Mouse (Mus musculus) neural tube, embryonic 12.5 days (tissue): ENCODE measurements at regions not wholly inside any gene's neighbourhood (a gene's known extent, or its start where the extent isn't known, plus 50 kb on each side); places are given as distances from the start of the nearest gene placed in this dataset.
A peak's percentile ranks its signal among the peaks of the same experiment; 100 is the strongest.

Experiments used
- ATAC-seq: fragments of 200-750 bp; cut with Nextera tagmentation; 2 replicates; pipeline ENCODE4 v1.8.0; 2017; ENCODE audit warnings: low read depth, mild to moderate bottlenecking, moderate TSS enrichment, moderate library complexity; ENCODE audit not compliant: low FRiP score
- H3K27ac ChIP-seq: fragments of 300-500 bp; sonication (generic); 2 replicates; pipeline ENCODE4 v1.5.1; 2016
- H3K27me3 ChIP-seq: fragments of 300-500 bp; sonication (generic); replicated peaks from 2 replicates; pipeline ENCODE4 v1.6.1; 2016; ENCODE audit warnings: mild to moderate bottlenecking
- H3K36me3 ChIP-seq: fragments of 300-500 bp; sonication (generic); 2 replicates; pipeline ENCODE4 v1.6.1; 2016; ENCODE audit warnings: mild to moderate bottlenecking
- H3K4me1 ChIP-seq: fragments of 300-500 bp; sonication (generic); 2 replicates; pipeline ENCODE4 v1.6.1; 2016
- H3K4me2 ChIP-seq: fragments of 300-500 bp; sonication (generic); replicated peaks from 2 replicates; pipeline ENCODE4 v1.6.1; 2016; ENCODE audit warnings: mild to moderate bottlenecking
- H3K4me3 ChIP-seq: fragments of 300-500 bp; sonication (generic); 2 replicates; pipeline ENCODE4 v1.5.1; 2016
- H3K9ac ChIP-seq: fragments of 300-500 bp; sonication (generic); 2 replicates; pipeline ENCODE4 v1.6.1; 2016; ENCODE audit warnings: mild to moderate bottlenecking
- H3K9me3 ChIP-seq: fragments of 300-500 bp; sonication (generic); 2 replicates; pipeline ENCODE4 v1.6.1; 2016; ENCODE audit warnings: mild to moderate bottlenecking
- WGBS: fragments of 180-500 bp; shearing (Covaris S2); methylation state at CpG from one replicate; pipeline ENCODE4 v1.1.7; 2016; 5-methylcytosine and 5-hydroxymethylcytosine counted together

GRCm38 (mm10) chr10:15592161-15592560 is 874.1 kb upstream of the Gje1 start:
- ATAC-seq: no peak; the same call in 1 of the 2 replicates
- H3K27me3 ChIP-seq: no peaks in the 10 kb centered on the region
- no peak overlapping the region for H3K27ac ChIP-seq
- no peak overlapping the region for H3K9ac ChIP-seq
- H3K4me3 ChIP-seq: no peak overlapping the region
- no peaks in the 10 kb centered on the region for H3K9me3 ChIP-seq
- H3K36me3 ChIP-seq: no peaks in the 10 kb centered on the region
- H3K4me1 ChIP-seq: no peaks in the 10 kb centered on the region
- H3K4me2 ChIP-seq: no peak overlapping the region

GRCm38 (mm10) chr10:15586081-15586480 is 868.1 kb upstream of the Gje1 start:
- no peak for ATAC-seq
- Histone ChIP-seq H3K4me1 (no peaks in the 10 kb centered on the region), H3K9me3 (no peaks in the 10 kb centered on the region), H3K27me3 (no peaks in the 10 kb centered on the region), H3K4me3 (no peak overlapping the region), H3K4me2 (no peak overlapping the region), H3K9ac (no peak overlapping the region), H3K36me3 (no peaks in the 10 kb centered on the region), H3K27ac (no peak overlapping the region)
- 74% methylated on average over 6 of the region's 6 CpGs for WGBS

- Histone ChIP-seq H3K4me2 (no peak overlapping the region), H3K9me3 (peaks cover 4% of the 10 kb centered on the region; the same call in 1 of the 2 replicates), H3K27me3 (no peaks in the 10 kb centered on the region), H3K4me3 (no peak overlapping the region), H3K36me3 (no peaks in the 10 kb centered on the region), H3K4me1 (no peaks in the 10 kb centered on the region), H3K9ac (no peak overlapping the region), H3K27ac (no peak overlapping the region)
- ATAC-seq: no peak
Observed at GRCm38 (mm10) chr10:15564119-15564518, 846.1 kb upstream of the Gje1 start.

- no peak overlapping the region for H3K27ac ChIP-seq
- no peaks in the 10 kb centered on the region for H3K36me3 ChIP-seq
- no peak overlapping the region for H3K9ac ChIP-seq
- no peaks in the 10 kb centered on the region; the same call in 1 of the 2 replicates for H3K9me3 ChIP-seq
- H3K4me2 ChIP-seq: no peak overlapping the region
- H3K27me3 ChIP-seq: no peaks in the 10 kb centered on the region
- H3K4me1 ChIP-seq: no peaks in the 10 kb centered on the region
- H3K4me3 ChIP-seq: no peak overlapping the region
- 51% methylated on average over 3 of the region's 3 CpGs for WGBS
- peak; percentile 29 for ATAC-seq
Observed at GRCm38 (mm10) chr10:15553407-15554064, 835.5 kb upstream of the Gje1 start.

- Histone ChIP-seq H3K4me3 (no peak overlapping the region), H3K27me3 (no peaks in the 10 kb centered on the region), H3K36me3 (no peaks in the 10 kb centered on the region), H3K9me3 (no peaks in the 10 kb centered on the region), H3K9ac (no peak overlapping the region), H3K4me1 (no peaks in the 10 kb centered on the region), H3K4me2 (no peak overlapping the region), H3K27ac (no peak overlapping the region)
- 55% methylated on average over 2 of the region's 2 CpGs for WGBS
- ATAC-seq: no peak
Observed at GRCm38 (mm10) chr10:15541797-15542350, 823.9 kb upstream of the Gje1 start.

DNA sequence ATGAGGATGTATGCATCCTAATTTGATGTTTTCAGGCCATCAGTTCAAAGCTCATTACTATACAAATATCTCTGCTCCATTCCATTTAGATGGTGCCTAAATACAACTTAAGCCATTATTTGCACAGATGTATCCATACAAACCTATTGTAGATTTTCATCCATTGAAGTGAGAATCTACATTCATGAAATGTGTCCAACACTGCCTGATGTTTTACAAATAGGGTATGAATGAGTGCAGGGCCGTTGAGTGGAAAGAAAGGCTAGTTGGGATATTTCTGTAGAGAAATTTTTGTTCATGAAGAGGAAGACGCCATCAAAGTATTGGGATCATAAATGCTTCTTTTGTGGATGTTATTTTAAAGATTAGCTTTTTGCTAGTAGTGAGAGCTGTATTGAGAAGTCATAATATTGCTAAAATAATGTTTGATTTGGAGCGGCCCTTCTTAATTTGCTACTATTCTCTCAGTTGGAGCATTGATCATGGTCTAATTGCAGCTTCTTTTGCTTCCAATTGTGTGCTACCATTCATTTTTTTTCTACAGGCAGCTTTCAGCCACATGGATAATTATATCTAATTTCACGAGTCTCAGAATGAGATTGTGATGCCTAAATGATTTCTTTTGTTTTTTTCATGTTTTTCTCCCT is 822.9 kb upstream of the Gje1 start:
- 86% methylated on average over 4 of the region's 4 CpGs for WGBS
- no peaks in the 10 kb centered on the region for H3K4me1 ChIP-seq
- no peaks in the 10 kb centered on the region for H3K36me3 ChIP-seq
- H3K4me3 ChIP-seq: no peak overlapping the region
- H3K9me3 ChIP-seq: no peaks in the 10 kb centered on the region
- no peak overlapping the region for H3K9ac ChIP-seq
- H3K27me3 ChIP-seq: no peaks in the 10 kb centered on the region
- H3K27ac ChIP-seq: no peak overlapping the region
- no peak overlapping the region for H3K4me2 ChIP-seq
- ATAC-seq: no peak

DNA sequence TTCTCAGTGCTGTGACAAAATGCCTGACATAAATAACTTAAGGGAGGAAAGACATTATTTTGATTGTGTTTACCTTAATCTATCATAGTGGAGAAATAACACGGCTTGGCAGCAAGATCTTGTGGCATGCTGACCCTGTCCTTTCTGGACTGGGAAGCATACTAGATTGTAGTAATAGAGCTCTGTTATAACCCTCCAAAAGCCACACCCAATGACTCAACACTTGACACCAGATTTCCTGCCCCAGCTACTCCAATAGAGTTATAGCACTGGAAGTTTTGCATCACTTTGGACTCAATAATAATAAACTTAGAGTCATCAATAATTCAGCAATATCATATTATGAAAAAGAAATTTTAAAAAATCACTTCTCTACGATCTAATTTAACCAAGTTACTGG is 818.0 kb upstream of the Gje1 start:
- WGBS: 85% methylated on average over 2 of the region's 2 CpGs
- H3K9me3 ChIP-seq: no peaks in the 10 kb centered on the region
- H3K36me3 ChIP-seq: no peaks in the 10 kb centered on the region
- H3K4me2 ChIP-seq: no peak overlapping the region
- H3K4me3 ChIP-seq: no peak overlapping the region
- ATAC-seq: no peak
- H3K27me3 ChIP-seq: no peaks in the 10 kb centered on the region
- H3K4me1 ChIP-seq: no peaks in the 10 kb centered on the region
- H3K27ac ChIP-seq: no peak overlapping the region
- H3K9ac ChIP-seq: no peak overlapping the region

- Histone ChIP-seq H3K9ac (no peak overlapping the region), H3K36me3 (no peaks in the 10 kb centered on the region), H3K27me3 (no peaks in the 10 kb centered on the region), H3K9me3 (no peaks in the 10 kb centered on the region), H3K4me3 (no peak overlapping the region), H3K27ac (no peak overlapping the region), H3K4me2 (no peak overlapping the region), H3K4me1 (no peaks in the 10 kb centered on the region)
- 92% methylated on average over 2 of the region's 2 CpGs for WGBS
- ATAC-seq: no peak
Observed at GRCm38 (mm10) chr10:15487367-15487766, 769.4 kb upstream of the Gje1 start.

GRCm38 (mm10) chr10:15443281-15443680 is 725.3 kb upstream of the Gje1 start:
- Histone ChIP-seq H3K27ac (no peak overlapping the region), H3K36me3 (no peaks in the 10 kb centered on the region), H3K9me3 (no peaks in the 10 kb centered on the region), H3K9ac (no peak overlapping the region), H3K4me3 (no peak overlapping the region), H3K27me3 (no peaks in the 10 kb centered on the region), H3K4me1 (no peaks in the 10 kb centered on the region), H3K4me2 (no peak overlapping the region)
- ATAC-seq: no peak
- WGBS: 91% methylated on average over 2 of the region's 2 CpGs

GRCm38 (mm10) chr10:15441216-15441615 is 723.2 kb upstream of the Gje1 start:
- 89% methylated on average over 1 of the region's 1 CpGs for WGBS
- Histone ChIP-seq H3K9me3 (no peaks in the 10 kb centered on the region), H3K27ac (no peak overlapping the region), H3K9ac (no peak overlapping the region), H3K27me3 (no peaks in the 10 kb centered on the region), H3K4me3 (no peak overlapping the region), H3K4me2 (no peak overlapping the region), H3K36me3 (no peaks in the 10 kb centered on the region), H3K4me1 (no peaks in the 10 kb centered on the region)
- no peak for ATAC-seq

- no peak for ATAC-seq
- WGBS: 84% methylated on average over 2 of the region's 2 CpGs
- no peaks in the 10 kb centered on the region for H3K9me3 ChIP-seq
- no peak overlapping the region for H3K27ac ChIP-seq
- no peaks in the 10 kb centered on the region for H3K27me3 ChIP-seq
- no peak overlapping the region for H3K4me2 ChIP-seq
- H3K36me3 ChIP-seq: no peaks in the 10 kb centered on the region
- H3K4me3 ChIP-seq: no peak overlapping the region
- H3K9ac ChIP-seq: no peak overlapping the region
- H3K4me1 ChIP-seq: no peaks in the 10 kb centered on the region
Observed at GRCm38 (mm10) chr10:15426746-15427145, 708.7 kb upstream of the Gje1 start.

DNA sequence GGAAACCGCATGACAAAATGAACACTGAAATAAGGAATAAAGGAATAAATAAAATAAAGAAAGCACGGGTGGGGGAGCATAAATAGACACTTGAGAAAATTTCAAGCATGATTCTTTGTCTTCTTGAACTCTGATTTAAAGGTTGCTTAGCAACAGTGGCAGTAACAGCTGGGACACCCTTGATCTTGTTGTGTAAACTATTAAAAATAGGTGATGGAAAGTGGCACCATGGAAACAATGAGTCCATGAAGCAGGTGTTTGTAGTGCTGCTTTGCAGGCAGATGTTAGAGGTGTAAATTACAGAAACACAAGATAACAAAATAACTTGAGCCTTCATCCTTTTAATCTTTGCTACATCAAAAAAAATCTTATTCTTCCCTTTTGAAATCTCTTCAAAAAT is 688.2 kb upstream of the Gje1 start:
- Histone ChIP-seq H3K9me3 (no peaks in the 10 kb centered on the region), H3K4me2 (no peak overlapping the region), H3K4me1 (no peaks in the 10 kb centered on the region), H3K9ac (no peak overlapping the region), H3K27ac (no peak overlapping the region), H3K4me3 (no peak overlapping the region), H3K36me3 (no peaks in the 10 kb centered on the region), H3K27me3 (no peaks in the 10 kb centered on the region)
- ATAC-seq: no peak
- WGBS: 40% methylated on average over 2 of the region's 2 CpGs

GRCm38 (mm10) chr10:15405706-15406105 is 687.7 kb upstream of the Gje1 start:
- 19% methylated on average over 3 of the region's 3 CpGs for WGBS
- no peaks in the 10 kb centered on the region for H3K4me1 ChIP-seq

More at GRCm38 (mm10) chr10:15405706-15406105, 687.7 kb upstream of the Gje1 start:
- H3K4me2 ChIP-seq: no peak overlapping the region
- no peak overlapping the region for H3K27ac ChIP-seq
- H3K36me3 ChIP-seq: no peaks in the 10 kb centered on the region
- ATAC-seq: no peak
- H3K9ac ChIP-seq: no peak overlapping the region
- no peaks in the 10 kb centered on the region for H3K27me3 ChIP-seq
- H3K4me3 ChIP-seq: no peak overlapping the region
- no peaks in the 10 kb centered on the region for H3K9me3 ChIP-seq
